Mouse (Mus musculus) 3T3-L1 (cell line): Measurements from ENCODE around the gene Sh3bp2.
A peak's percentile ranks its signal among the peaks of the same experiment; 100 is the strongest.
"Not testable (repeated sequence)": the region's sequence is repeated elsewhere in the genome, so short reads cannot be mapped to it uniquely, and the experiment has no call there.

Experiments used
- DNase-seq: peaks from one replicate; pipeline ENCODE4 v3.0.0-alpha.2; 2015; ENCODE audit warnings: low read depth, low spot score

The Sh3bp2 gene

GRCm38 (mm10) chr5:34572568-34572967 lies 46.9 kb downstream of the Sh3bp2 start:
- DNase-seq = not testable (repeated sequence)

GRCm38 (mm10) chr5:34573268-34574221 lies 47.9 kb downstream of the Sh3bp2 start, which contains the start of gene Add1:
Gene Add1 (plus strand): TSS chr5:34573664.
- DNase-seq = peak; percentile 95

GRCm38 (mm10) chr5:34574721-34575120 lies 49.1 kb downstream of the Sh3bp2 start:
- peak; percentile 23 for DNase-seq

- DNase-seq = no peak
Observed at GRCm38 (mm10) chr5:34576286-34576685, 50.6 kb downstream of the Sh3bp2 start.

GRCm38 (mm10) chr5:34578038-34578655 lies 52.5 kb downstream of the Sh3bp2 start:
- DNase-seq = no peak

- peak; percentile 7 for DNase-seq
Observed at GRCm38 (mm10) chr5:34579377-34579776, 53.7 kb downstream of the Sh3bp2 start.

GRCm38 (mm10) chr5:34581671-34582313 lies 56.2 kb downstream of the Sh3bp2 start:
- peak; percentile 97 for DNase-seq

GRCm38 (mm10) chr5:34582314-34582675 lies 56.7 kb downstream of the Sh3bp2 start:
- no peak for DNase-seq

GRCm38 (mm10) chr5:34585216-34585615 lies 59.6 kb downstream of the Sh3bp2 start:
- no peak for DNase-seq

GRCm38 (mm10) chr5:34587881-34588280 lies 62.2 kb downstream of the Sh3bp2 start:
- no peak for DNase-seq

GRCm38 (mm10) chr5:34590059-34590458 lies 64.4 kb downstream of the Sh3bp2 start:
- no peak for DNase-seq

GRCm38 (mm10) chr5:34590702-34591101 lies 65.1 kb downstream of the Sh3bp2 start:
- DNase-seq = no peak

GRCm38 (mm10) chr5:34591388-34592004 lies 65.9 kb downstream of the Sh3bp2 start:
- no peak for DNase-seq

- not testable (repeated sequence) for DNase-seq
Observed at GRCm38 (mm10) chr5:34592224-34592623, 66.6 kb downstream of the Sh3bp2 start.

GRCm38 (mm10) chr5:34592666-34593065 lies 67.0 kb downstream of the Sh3bp2 start:
- no peak for DNase-seq

- no peak for DNase-seq
Observed at GRCm38 (mm10) chr5:34593202-34593727, 67.6 kb downstream of the Sh3bp2 start.

GRCm38 (mm10) chr5:34604576-34604975 lies 78.9 kb downstream of the Sh3bp2 start:
- no peak for DNase-seq

- DNase-seq = peak; percentile 43
Observed at GRCm38 (mm10) chr5:34607100-34607880, 81.7 kb downstream of the Sh3bp2 start.

GRCm38 (mm10) chr5:34608226-34608625 lies 82.6 kb downstream of the Sh3bp2 start:
- DNase-seq = no peak

- DNase-seq = no peak
Observed at GRCm38 (mm10) chr5:34609966-34610365, 84.3 kb downstream of the Sh3bp2 start.
